Mouse (Mus musculus): Measurements from ENCODE around the gene Zcchc12. TPM values are rescaled to one million over a fixed set of nuclear protein-coding genes. Genes with fewer than 3 reads are reported as not detected.

The Zcchc12 gene
- polyA plus RNA-seq, 1 experiment from 2014 or later: 12.3 TPM

DNA sequence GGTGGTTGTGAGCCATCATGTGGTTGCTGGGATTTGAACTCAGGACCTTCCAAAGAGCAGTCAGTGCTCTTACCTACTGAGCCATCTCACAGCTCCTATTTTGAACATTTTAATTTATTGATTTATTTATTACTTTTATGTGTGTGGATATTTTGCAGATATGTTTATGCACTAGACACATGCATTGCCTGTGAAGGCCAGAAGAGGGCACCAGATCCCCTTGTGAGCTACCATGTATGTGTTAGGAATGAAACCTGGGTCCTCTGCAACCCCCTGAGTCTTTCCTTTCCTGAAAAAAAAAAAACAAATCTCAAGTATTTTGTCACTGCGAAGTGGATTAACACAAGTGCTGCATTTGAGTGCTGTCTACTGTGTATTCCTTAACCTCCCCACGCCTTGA, 30.9 kb downstream of the Zcchc12 start:
- H3K4me2 ChIP-seq (replicated peaks; ENCODE audit: low read depth): no peak overlapping the region
- ATAC-seq: no peak
- H3K27ac ChIP-seq (ENCODE audit: low read depth, low read length): no peak overlapping the region
- no peak overlapping the region for H3K4me3 ChIP-seq (ENCODE audit: low read depth, low read length)
- no peaks in the 10 kb centered on the region for H3K4me1 ChIP-seq (replicated peaks; ENCODE audit: control insufficient read depth, insufficient read depth, low read length)
- TF ChIP-seq CTCF (IDR thresholded peaks at IDR 0.05; ENCODE audit: low read depth): peak; percentile 72
- WGBS: 35% methylated on average over 2 of the region's 2 CpGs
- no peaks in the 10 kb centered on the region for H3K27me3 ChIP-seq (replicated peaks; ENCODE audit: control insufficient read depth, insufficient read depth, low read length)
- H3K9ac ChIP-seq (ENCODE audit: low read depth, low read length): no peak overlapping the region
- no peaks in the 10 kb centered on the region for H3K36me3 ChIP-seq (ENCODE audit: control insufficient read depth, insufficient read depth)
- H3K9me3 ChIP-seq (ENCODE audit: control insufficient read depth): no peaks in the 10 kb centered on the region

DNA sequence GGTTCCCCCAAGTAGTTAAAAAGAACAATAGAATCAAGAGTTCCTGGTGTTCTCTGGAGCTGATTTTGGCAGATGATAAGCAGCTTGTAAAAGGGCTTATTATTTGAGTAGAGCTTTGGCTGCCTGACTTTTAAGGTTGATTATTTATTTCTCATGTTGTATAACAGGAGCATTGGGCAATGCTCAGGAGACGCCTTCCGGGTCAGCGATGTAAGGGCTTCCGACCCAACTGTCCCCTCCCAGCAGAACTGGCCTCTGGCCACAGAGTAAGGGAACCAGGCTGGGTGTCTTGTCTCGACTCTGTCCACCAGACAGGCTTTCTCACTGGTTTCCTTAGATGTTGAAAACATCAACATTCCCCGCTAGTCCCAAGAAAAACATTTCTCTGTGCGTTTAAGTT, 33.2 kb downstream of the Zcchc12 start:
- ATAC-seq: no peak
- WGBS: 47% methylated on average over 7 of the region's 7 CpGs
- H3K27ac ChIP-seq (ENCODE audit: low read depth, low read length): no peak overlapping the region
- H3K4me1 ChIP-seq (replicated peaks; ENCODE audit: control insufficient read depth, insufficient read depth, low read length): no peaks in the 10 kb centered on the region
- H3K9ac ChIP-seq (ENCODE audit: low read depth, low read length): no peak overlapping the region
- no peak overlapping the region for H3K4me2 ChIP-seq (replicated peaks; ENCODE audit: low read depth)
- no peaks in the 10 kb centered on the region for H3K36me3 ChIP-seq (ENCODE audit: control insufficient read depth, insufficient read depth)
- no peaks in the 10 kb centered on the region for H3K27me3 ChIP-seq (replicated peaks; ENCODE audit: control insufficient read depth, insufficient read depth, low read length)
- H3K4me3 ChIP-seq (ENCODE audit: low read depth, low read length): no peak overlapping the region
- H3K9me3 ChIP-seq (ENCODE audit: control insufficient read depth): no peaks in the 10 kb centered on the region
- no peak for TF ChIP-seq CTCF (IDR thresholded peaks at IDR 0.05; ENCODE audit: low read depth)

DNA sequence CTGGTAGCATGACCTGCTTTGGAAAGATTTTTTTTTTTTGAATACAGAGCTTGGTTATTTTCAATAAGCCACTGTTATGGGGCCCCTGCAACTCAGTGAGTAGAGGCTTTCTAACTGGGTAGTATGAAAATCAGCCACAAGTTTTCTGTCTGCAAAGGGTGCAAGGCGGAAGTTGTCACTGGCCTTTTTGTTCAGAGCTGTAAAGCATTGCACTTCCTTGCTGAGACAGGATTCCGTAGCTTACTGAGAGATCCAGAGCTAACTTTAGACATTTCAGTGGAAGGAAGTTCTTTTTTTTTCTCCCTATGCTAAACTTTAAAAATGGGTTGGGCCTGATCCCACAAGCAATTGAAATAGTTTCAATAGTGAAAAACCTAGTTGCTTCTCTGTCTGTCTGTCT, 33.6 kb downstream of the Zcchc12 start:
- Histone ChIP-seq H3K27ac (ENCODE audit: low read depth, low read length) (no peak overlapping the region), H3K4me3 (ENCODE audit: low read depth, low read length) (no peak overlapping the region)
- 75% methylated on average over 2 of the region's 2 CpGs for WGBS

GRCm38 (mm10) chrX:36235652-36236051, 39.9 kb downstream of the Zcchc12 start:
- Histone ChIP-seq H3K27me3 (replicated peaks; ENCODE audit: control insufficient read depth, insufficient read depth, low read length) (no peaks in the 10 kb centered on the region), H3K27ac (ENCODE audit: low read depth, low read length) (no peak overlapping the region), H3K4me3 (ENCODE audit: low read depth, low read length) (no peak overlapping the region), H3K4me1 (replicated peaks; ENCODE audit: control insufficient read depth, insufficient read depth, low read length) (no peaks in the 10 kb centered on the region), H3K9me3 (ENCODE audit: control insufficient read depth) (no peaks in the 10 kb centered on the region), H3K9ac (ENCODE audit: low read depth, low read length) (no peak overlapping the region), H3K36me3 (ENCODE audit: control insufficient read depth, insufficient read depth) (no peaks in the 10 kb centered on the region), H3K4me2 (replicated peaks; ENCODE audit: low read depth) (no peak overlapping the region)
- no peak for TF ChIP-seq CTCF (IDR thresholded peaks at IDR 0.05; ENCODE audit: low read depth)
- WGBS: 82% methylated on average over 6 of the region's 6 CpGs
- no peak for ATAC-seq

More for the DNA sequence above, 33.6 kb downstream of the Zcchc12 start:
- no peaks in the 10 kb centered on the region for H3K9me3 ChIP-seq (ENCODE audit: control insufficient read depth)
- H3K27me3 ChIP-seq (replicated peaks; ENCODE audit: control insufficient read depth, insufficient read depth, low read length): no peaks in the 10 kb centered on the region
- H3K4me1 ChIP-seq (replicated peaks; ENCODE audit: control insufficient read depth, insufficient read depth, low read length): no peaks in the 10 kb centered on the region
- no peak overlapping the region for H3K4me2 ChIP-seq (replicated peaks; ENCODE audit: low read depth)
- no peak overlapping the region for H3K9ac ChIP-seq (ENCODE audit: low read depth, low read length)
- no peaks in the 10 kb centered on the region for H3K36me3 ChIP-seq (ENCODE audit: control insufficient read depth, insufficient read depth)
- no peak for ATAC-seq
- TF ChIP-seq CTCF (IDR thresholded peaks at IDR 0.05; ENCODE audit: low read depth): no peak

Other genes starting within 250 kb of the Zcchc12 start
- 26.9 and 28.1 TPM in 2 replicates for gene Il13ra1, start 83.8 kb upstream of the Zcchc12 start, polyA plus RNA-seq (2015; fragmentation: Nextera tagmentation; extraction: Ambion mirVana)
- gene Lonrf3, start 132.4 kb downstream of the Zcchc12 start, polyA plus RNA-seq (2015; fragmentation: Nextera tagmentation; extraction: Ambion mirVana): 0.50 and 0.64 TPM in 2 replicates
- not detected in 2 replicates for gene Gm6268, start 205.4 kb downstream of the Zcchc12 start, polyA plus RNA-seq (2015; fragmentation: Nextera tagmentation; extraction: Ambion mirVana)